Mouse (Mus musculus): ENCODE data around the gene Helz2.

The Helz2 gene

GRCm38 (mm10) chr2:181241602-181242313, at the start of gene Helz2:
Helz2 (minus strand) TSS chr2:181242027.
- DNase-seq (ENCODE audit: low spot score): no peak

- DNase-seq (ENCODE audit: low spot score): no peak
Measured at GRCm38 (mm10) chr2:181290937-181291336, 49.1 kb upstream of the Helz2 start.

GRCm38 (mm10) chr2:181288691-181289090, 46.9 kb upstream of the Helz2 start:
- no peak for DNase-seq (ENCODE audit: low spot score)

GRCm38 (mm10) chr2:181287958-181288350, 46.1 kb upstream of the Helz2 start, which contains the start of gene Gmeb2:
Gmeb2 (minus strand) TSS chr2:181288035.
- peak; percentile 57 for DNase-seq (ENCODE audit: low spot score)

- peak; percentile 72 for DNase-seq (ENCODE audit: low spot score)
Measured at GRCm38 (mm10) chr2:181287338-181287957, 45.6 kb upstream of the Helz2 start.

GRCm38 (mm10) chr2:181286629-181287337, 45.0 kb upstream of the Helz2 start:
- DNase-seq (ENCODE audit: low spot score): no peak

- DNase-seq (ENCODE audit: low spot score): no peak
Measured at GRCm38 (mm10) chr2:181279968-181280367, 38.1 kb upstream of the Helz2 start.

GRCm38 (mm10) chr2:181277866-181278265, 36.0 kb upstream of the Helz2 start:
- no peak for DNase-seq (ENCODE audit: low spot score)

GRCm38 (mm10) chr2:181276766-181277165, 34.9 kb upstream of the Helz2 start:
- no peak for DNase-seq (ENCODE audit: low spot score)

- no peak for DNase-seq (ENCODE audit: low spot score)
Measured at GRCm38 (mm10) chr2:181274639-181275038, 32.8 kb upstream of the Helz2 start.

- DNase-seq (ENCODE audit: low spot score): no peak
Measured at GRCm38 (mm10) chr2:181273829-181274228, 32.0 kb upstream of the Helz2 start.

GRCm38 (mm10) chr2:181272092-181272491, 30.3 kb upstream of the Helz2 start:
- DNase-seq (ENCODE audit: low spot score): no peak

- no peak for DNase-seq (ENCODE audit: low spot score)
Measured at GRCm38 (mm10) chr2:181266839-181267238, 25.0 kb upstream of the Helz2 start.

GRCm38 (mm10) chr2:181253248-181253647, 11.4 kb upstream of the Helz2 start:
- no peak for DNase-seq (ENCODE audit: low spot score)

GRCm38 (mm10) chr2:181251841-181252240, 10.0 kb upstream of the Helz2 start:
- no peak for DNase-seq (ENCODE audit: low spot score)

- no peak for DNase-seq (ENCODE audit: low spot score)
Measured at GRCm38 (mm10) chr2:181249217-181249616, 7.4 kb upstream of the Helz2 start.

GRCm38 (mm10) chr2:181245031-181245430, 3.2 kb upstream of the Helz2 start:
- DNase-seq (ENCODE audit: low spot score): no peak

GRCm38 (mm10) chr2:181243706-181244394, 2.0 kb upstream of the Helz2 start:
- no peak for DNase-seq (ENCODE audit: low spot score)

GRCm38 (mm10) chr2:181242314-181242665, 463 bp upstream of the Helz2 start:
- no peak for DNase-seq (ENCODE audit: low spot score)

GRCm38 (mm10) chr2:181240806-181241440, 904 bp downstream of the Helz2 start:
- no peak for DNase-seq (ENCODE audit: low spot score)

- no peak for DNase-seq (ENCODE audit: low spot score)
Measured at GRCm38 (mm10) chr2:181239261-181239660, 2.6 kb downstream of the Helz2 start.

GRCm38 (mm10) chr2:181238861-181239260, 3.0 kb downstream of the Helz2 start:
- DNase-seq (ENCODE audit: low spot score): no peak

All from ovary, postnatal 10 days (tissue).